Mouse (Mus musculus): Measurements from ENCODE around the gene Inpp1. TPM values are rescaled to one million over a fixed set of nuclear protein-coding genes. Genes with fewer than 3 reads are reported as not detected.
"Not testable (repeated sequence)": the region's sequence is repeated elsewhere in the genome, so short reads cannot be mapped to it uniquely, and the experiment has no call there.

Inpp1 gene
- polyA plus RNA-seq (2016; fragmentation: Nextera tagmentation; extraction: Ambion mirVana), result 20.4 and 21.2 TPM in 2 replicates

- Histone ChIP-seq H3K9me3 (no peaks in the 10 kb centered on the region), H3K4me3 (peak within 1 kb of the TSS; percentile 75), H3K27ac (0 out of 2 replicates have a peak within 1 kb of the TSS, but pooled peaks have one; percentile 10), H3K4me2 (replicated peaks) (peak within 1 kb of the TSS; percentile 89), H3K27me3 (replicated peaks) (no peaks in the 10 kb centered on the region), H3K4me1 (no peaks in the 10 kb centered on the region), H3K36me3 (no peaks in the 10 kb centered on the region), H3K9ac (peak within 1 kb of the TSS; percentile 83)
- WGBS, result under 1% methylated on average over 59 of the region's 59 CpGs
- peak; percentile 90 for ATAC-seq (ENCODE audit: low FRiP score, low read depth)
Measured at GRCm38 (mm10) chr1:52816910-52817812, at the start of gene Inpp1. Gene Inpp1 (minus strand): TSS chr1:52817688.

- Histone ChIP-seq H3K9me3 (no peaks in the 10 kb centered on the region), H3K36me3 (peaks cover 1% of the 10 kb centered on the region; the same call in 1 of the 2 replicates), H3K4me3 (no peak overlapping the region), H3K4me2 (replicated peaks) (no peak overlapping the region), H3K9ac (no peak overlapping the region), H3K27me3 (replicated peaks) (no peaks in the 10 kb centered on the region), H3K4me1 (no peaks in the 10 kb centered on the region), H3K27ac (no peak overlapping the region)
- no peak for ATAC-seq (ENCODE audit: low FRiP score, low read depth)
- WGBS, result 95% methylated on average over 3 of the region's 3 CpGs
Measured at GRCm38 (mm10) chr1:52866007-52866406, 48.5 kb upstream of the Inpp1 start.

- WGBS, result 96% methylated on average over 1 of the region's 1 CpGs
- no peak overlapping the region for H3K9ac ChIP-seq
- H3K4me2 ChIP-seq (replicated peaks), result no peak overlapping the region
- H3K27ac ChIP-seq, result no peak overlapping the region
- H3K27me3 ChIP-seq (replicated peaks), result no peaks in the 10 kb centered on the region
- peaks cover 8% of the 10 kb centered on the region; the same call in 1 of the 2 replicates for H3K36me3 ChIP-seq
- H3K4me1 ChIP-seq, result no peaks in the 10 kb centered on the region
- no peak for ATAC-seq (ENCODE audit: low FRiP score, low read depth)
- H3K9me3 ChIP-seq, result no peaks in the 10 kb centered on the region
- H3K4me3 ChIP-seq, result no peak overlapping the region
Measured at GRCm38 (mm10) chr1:52864220-52864619, 46.7 kb upstream of the Inpp1 start.

- ATAC-seq (ENCODE audit: low FRiP score, low read depth), result no peak
- no peaks in the 10 kb centered on the region for H3K27me3 ChIP-seq (replicated peaks)
- H3K4me3 ChIP-seq, result no peak overlapping the region
- 91% methylated on average over 7 of the region's 7 CpGs for WGBS
- no peaks in the 10 kb centered on the region for H3K4me1 ChIP-seq
- H3K36me3 ChIP-seq, result peaks cover 7% of the 10 kb centered on the region; the same call in 1 of the 2 replicates
- no peaks in the 10 kb centered on the region for H3K9me3 ChIP-seq
- H3K9ac ChIP-seq, result no peak overlapping the region
- H3K4me2 ChIP-seq (replicated peaks), result no peak overlapping the region
- no peak overlapping the region for H3K27ac ChIP-seq
Measured at GRCm38 (mm10) chr1:52855904-52856601, 38.6 kb upstream of the Inpp1 start.

- H3K4me3 ChIP-seq; H3K27ac ChIP-seq; H3K9me3 ChIP-seq; H3K4me1 ChIP-seq; H3K36me3 ChIP-seq; H3K4me2 ChIP-seq (replicated peaks); H3K27me3 ChIP-seq (replicated peaks); H3K9ac ChIP-seq: not testable (repeated sequence)
- ATAC-seq (ENCODE audit: low FRiP score, low read depth), result peak; percentile 58; the same call in 1 of the 2 replicates
- WGBS, result 85% methylated on average over 1 of the region's 1 CpGs
Measured at GRCm38 (mm10) chr1:52854029-52854428, 36.5 kb upstream of the Inpp1 start.

- H3K4me1 ChIP-seq, result 0 out of 2 replicates have a peak, but pooled peaks cover 4% of the 10 kb centered on the region
- no peak overlapping the region for H3K4me2 ChIP-seq (replicated peaks)
- H3K9me3 ChIP-seq, result no peaks in the 10 kb centered on the region
- WGBS, result 86% methylated on average over 4 of the region's 4 CpGs
- no peaks in the 10 kb centered on the region for H3K36me3 ChIP-seq
- H3K27me3 ChIP-seq (replicated peaks), result no peaks in the 10 kb centered on the region
- no peak overlapping the region for H3K9ac ChIP-seq
- no peak overlapping the region for H3K27ac ChIP-seq
- H3K4me3 ChIP-seq, result no peak overlapping the region
- no peak for ATAC-seq (ENCODE audit: low FRiP score, low read depth)
Measured at GRCm38 (mm10) chr1:52849422-52849821, 31.9 kb upstream of the Inpp1 start.

- 91% methylated on average over 4 of the region's 4 CpGs for WGBS
- ATAC-seq (ENCODE audit: low FRiP score, low read depth), result no peak
- H3K36me3 ChIP-seq, result no peaks in the 10 kb centered on the region
Measured at GRCm38 (mm10) chr1:52846556-52846955, 29.1 kb upstream of the Inpp1 start.

GRCm38 (mm10) chr1:52844782-52845665 is 27.5 kb upstream of the Inpp1 start, which contains the start of gene Hibch:
Gene Hibch (plus strand): TSS chr1:52844929.
- peaks cover 6% of the 10 kb centered on the region; the same call in 1 of the 2 replicates for H3K4me1 ChIP-seq
- peak within 1 kb of the TSS; percentile 56 for H3K4me3 ChIP-seq
- H3K4me2 ChIP-seq (replicated peaks), result peak within 1 kb of the TSS; percentile 72
- no peaks in the 10 kb centered on the region for H3K9me3 ChIP-seq
- ATAC-seq (ENCODE audit: low FRiP score, low read depth), result peak; percentile 100
- H3K9ac ChIP-seq, result peak within 1 kb of the TSS; percentile 68
- H3K27me3 ChIP-seq (replicated peaks), result no peaks in the 10 kb centered on the region
- no peak within 1 kb of the TSS for H3K27ac ChIP-seq
- WGBS, result 3% methylated on average over 45 of the region's 45 CpGs
- no peaks in the 10 kb centered on the region for H3K36me3 ChIP-seq

More at GRCm38 (mm10) chr1:52846556-52846955, 29.1 kb upstream of the Inpp1 start:
- H3K4me1 ChIP-seq, result peaks cover 6% of the 10 kb centered on the region; the same call in 1 of the 2 replicates
- no peak overlapping the region for H3K4me2 ChIP-seq (replicated peaks)
- H3K27ac ChIP-seq, result no peak overlapping the region
- H3K9me3 ChIP-seq, result no peaks in the 10 kb centered on the region
- no peak overlapping the region for H3K4me3 ChIP-seq
- no peaks in the 10 kb centered on the region for H3K27me3 ChIP-seq (replicated peaks)
- no peak overlapping the region for H3K9ac ChIP-seq

GRCm38 (mm10) chr1:52844354-52844753 is 26.9 kb upstream of the Inpp1 start:
- no peaks in the 10 kb centered on the region for H3K27me3 ChIP-seq (replicated peaks)
- peak overlapping the region; percentile 72 for H3K4me2 ChIP-seq (replicated peaks)
- H3K9ac ChIP-seq, result 0 out of 2 replicates have a peak overlapping the region, but pooled peaks have one; percentile 68
- peak overlapping the region; percentile 56 for H3K4me3 ChIP-seq
- WGBS, result 24% methylated on average over 3 of the region's 3 CpGs
- H3K36me3 ChIP-seq, result no peaks in the 10 kb centered on the region
- no peaks in the 10 kb centered on the region for H3K9me3 ChIP-seq
- H3K27ac ChIP-seq, result no peak overlapping the region
- H3K4me1 ChIP-seq, result peaks cover 6% of the 10 kb centered on the region; the same call in 1 of the 2 replicates
- peak; percentile 43 for ATAC-seq (ENCODE audit: low FRiP score, low read depth)

GRCm38 (mm10) chr1:52839099-52839498 is 21.6 kb upstream of the Inpp1 start:
- Histone ChIP-seq H3K4me3 (no peak overlapping the region), H3K4me1 (peaks cover under 1% of the 10 kb centered on the region; the same call in 1 of the 2 replicates), H3K9ac (no peak overlapping the region), H3K27ac (no peak overlapping the region), H3K4me2 (replicated peaks) (no peak overlapping the region), H3K27me3 (replicated peaks) (no peaks in the 10 kb centered on the region), H3K9me3 (no peaks in the 10 kb centered on the region), H3K36me3 (no peaks in the 10 kb centered on the region)
- no peak for ATAC-seq (ENCODE audit: low FRiP score, low read depth)
- 97% methylated on average over 3 of the region's 3 CpGs for WGBS

- Histone ChIP-seq H3K27me3 (replicated peaks) (no peaks in the 10 kb centered on the region), H3K27ac (no peak overlapping the region), H3K4me3 (peak overlapping the region; percentile 75), H3K4me2 (replicated peaks) (peak overlapping the region; percentile 89), H3K4me1 (no peaks in the 10 kb centered on the region), H3K9me3 (no peaks in the 10 kb centered on the region), H3K9ac (peak overlapping the region; percentile 83), H3K36me3 (no peaks in the 10 kb centered on the region)
- 4% methylated on average over 7 of the region's 7 CpGs for WGBS
- no peak for ATAC-seq (ENCODE audit: low FRiP score, low read depth)
Measured at GRCm38 (mm10) chr1:52817813-52818147, 292 bp upstream of the Inpp1 start.

All from neural tube, embryonic 12.5 days (tissue).